Mouse (Mus musculus) megakaryocyte, embryonic 14.5 days (primary cell): ENCODE data around the gene Fmo6.

Experiments
- FLI1 ChIP-seq: IDR thresholded peaks from 2 replicates; pipeline ENCODE4 v1.6.1; 2012; ENCODE audit warnings: low read length, inconsistent platforms, mixed read lengths
- GATA1 ChIP-seq: IDR thresholded peaks from 3 replicates; pipeline ENCODE4 v1.6.1; 2012; ENCODE audit warnings: mixed read lengths, low read length, inconsistent platforms, borderline replicate concordance

DNA sequence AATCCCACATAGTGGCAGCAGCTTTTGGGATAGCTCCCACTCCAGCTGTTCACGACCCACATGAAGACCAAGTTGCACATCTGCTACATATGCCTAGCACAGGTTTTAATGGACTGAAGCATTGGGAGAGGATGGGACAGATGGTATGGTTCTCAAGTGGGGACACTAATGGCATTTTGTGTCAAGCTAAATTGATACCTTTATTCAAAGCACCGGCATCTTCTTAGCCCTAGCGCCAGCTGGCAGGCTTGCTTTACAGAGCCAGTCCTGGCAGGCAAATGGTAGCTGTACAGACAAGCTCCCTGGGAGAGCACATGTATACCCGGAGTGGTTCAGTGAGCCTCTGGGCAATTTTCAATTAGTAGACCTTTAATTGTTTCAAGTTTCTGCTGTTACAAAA, 35.4 kb downstream of the Fmo6 start:
- TF ChIP-seq GATA1 (no peak), FLI1 (no peak)
